Mouse (Mus musculus) spleen, adult 2 months (tissue): ENCODE data around the gene Gm20219.

Source experiments
- CTCF ChIP-seq: fragments of 200-500 bp; IDR thresholded peaks from 2 replicates; pipeline ENCODE4 v1.5.1; 2011; ENCODE audit warnings: mild to moderate bottlenecking, inconsistent platforms; ENCODE audit not compliant: insufficient read depth, insufficient read length, insufficient replicate concordance; ENCODE audit errors: extremely low read depth
- POLR2A ChIP-seq: fragments of 200-500 bp; IDR thresholded peaks from 2 replicates; pipeline ENCODE4 v1.6.1; 2011; ENCODE audit warnings: low read depth, low read length, inconsistent platforms

DNA sequence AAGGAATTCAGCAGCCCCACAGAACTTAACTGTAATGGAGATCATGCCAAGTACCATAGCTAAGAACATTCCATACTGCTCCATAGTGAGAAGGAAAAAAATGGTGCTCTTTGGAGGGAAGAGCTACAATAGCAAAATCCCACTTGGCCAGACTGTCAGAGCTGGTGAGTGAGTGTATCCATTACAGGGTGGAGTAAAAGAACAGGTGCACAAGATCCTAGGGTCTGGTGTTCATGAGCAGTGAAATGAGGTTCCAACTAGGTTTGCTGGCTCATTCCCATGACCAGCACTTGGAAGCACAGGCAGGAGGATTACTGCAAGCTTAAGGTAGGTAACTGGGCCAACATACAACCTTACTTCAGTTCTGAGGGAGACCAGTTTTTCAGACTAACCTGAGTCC, 38.4 kb upstream of the Gm20219 start:
- TF ChIP-seq CTCF, result no peak
- TF ChIP-seq POLR2A, result no peak
